Mouse (Mus musculus): ENCODE measurements at regions not wholly inside any gene's neighbourhood (a gene's known extent, or its start where the extent isn't known, plus 50 kb on each side); places are given as distances from the start of the nearest gene placed in this dataset.
"Not testable (repeated sequence)": the region's sequence is repeated elsewhere in the genome, so short reads cannot be mapped to it uniquely, and the experiment has no call there.

- peak; percentile 8 for DNase-seq
Observed at GRCm38 (mm10) chr1:95397188-95397587, 83.8 kb downstream of the Fam174a start.

DNA sequence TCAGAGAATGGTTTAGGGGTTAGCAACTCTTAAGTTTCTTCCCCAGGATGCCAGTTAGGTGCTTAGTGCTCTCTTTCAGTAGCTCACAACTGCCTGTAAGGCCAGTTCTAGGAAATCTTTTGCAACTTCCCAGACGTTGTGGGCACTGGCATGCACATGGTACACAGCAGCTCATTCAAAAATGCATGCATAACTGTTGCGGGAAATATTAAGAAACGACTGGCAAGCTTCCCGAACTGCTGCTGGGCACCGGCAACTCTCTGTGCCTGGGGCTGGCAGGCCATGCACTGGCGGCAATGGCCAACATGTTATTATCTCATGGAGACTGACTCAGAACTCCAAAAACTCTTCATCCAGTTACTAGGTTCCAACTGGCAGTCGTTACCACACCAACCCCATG, 86.3 kb downstream of the Fam174a start:
- no peak for DNase-seq

DNA sequence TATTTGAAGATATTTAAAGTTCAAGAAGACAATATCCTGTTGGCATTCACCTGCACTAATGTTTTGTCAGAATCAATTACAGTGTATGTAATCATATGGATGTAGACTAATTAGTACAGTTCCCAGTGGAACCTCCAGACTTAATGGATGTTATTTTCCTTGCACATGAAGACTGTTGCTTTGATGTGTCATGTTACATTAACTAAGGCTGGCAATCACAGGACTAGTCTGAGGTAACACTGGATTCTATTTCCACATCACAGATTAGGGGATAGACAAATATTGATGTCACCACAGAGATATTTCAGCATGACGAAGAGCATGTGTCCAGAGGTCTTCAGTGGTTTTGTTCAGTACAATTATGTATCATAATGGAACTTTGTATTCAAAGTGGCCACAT, 108.8 kb downstream of the Fam174a start:
- no peak for DNase-seq

DNA sequence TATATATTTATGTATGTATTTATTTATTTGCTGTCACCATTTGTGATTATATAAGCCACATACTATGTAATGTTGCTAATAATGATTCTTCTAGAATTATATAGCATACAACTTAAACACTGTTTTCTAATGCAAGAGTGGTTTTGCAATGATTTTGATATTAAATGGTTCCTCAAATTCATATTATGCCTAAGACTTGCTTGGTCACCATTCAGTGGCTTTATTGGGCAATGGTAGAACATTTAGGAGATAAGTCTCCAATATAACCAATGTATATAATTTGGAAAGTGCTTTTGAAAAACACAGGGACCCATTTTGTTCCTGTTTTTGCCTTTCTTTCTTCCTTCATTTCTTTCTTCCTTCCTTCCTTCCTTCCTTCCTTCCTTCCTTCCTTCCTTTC, 112.0 kb downstream of the Fam174a start:
- DNase-seq, result no peak

DNA sequence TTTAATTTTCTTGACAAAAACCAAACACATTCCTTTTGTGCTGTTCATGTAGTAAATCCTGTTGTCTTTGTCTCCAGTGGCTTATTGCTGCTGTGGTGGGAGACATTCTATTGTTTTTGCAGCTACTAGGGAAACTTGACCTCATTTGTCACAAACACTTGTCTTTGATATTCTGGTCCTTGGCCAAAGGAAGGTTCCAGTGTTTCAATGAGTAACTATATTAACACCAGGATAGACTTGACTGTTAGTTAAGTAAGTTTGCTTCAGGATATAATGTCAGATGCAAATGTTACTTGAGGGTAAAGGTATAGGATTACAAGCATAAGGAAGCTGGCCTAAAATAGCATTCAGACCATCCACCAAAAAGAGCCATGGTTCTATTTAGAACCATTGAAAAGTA, 123.7 kb downstream of the Fam174a start:
- no peak for DNase-seq

DNA sequence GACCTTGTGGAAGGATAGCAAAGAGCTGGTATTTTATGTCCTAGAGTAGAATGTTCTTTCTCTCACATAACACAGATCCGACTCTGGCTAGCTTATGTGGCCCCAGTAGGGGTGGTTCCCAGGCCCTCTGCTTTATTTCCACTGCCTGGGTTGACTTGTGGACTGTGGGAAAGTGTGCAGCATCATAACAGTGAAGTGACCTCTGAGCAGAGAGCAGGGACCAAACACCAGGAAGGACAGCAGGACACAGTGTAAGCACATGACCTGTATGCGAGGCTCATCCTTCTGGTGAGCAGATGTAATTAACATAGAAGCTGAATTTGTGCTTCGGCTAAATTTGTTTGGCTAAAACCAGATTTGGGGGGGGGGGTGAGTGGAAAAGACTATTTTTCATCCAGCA, 132.1 kb downstream of the Fam174a start:
- no peak for DNase-seq

GRCm38 (mm10) chr1:95448962-95449558, 135.6 kb downstream of the Fam174a start:
- no peak for DNase-seq

DNA sequence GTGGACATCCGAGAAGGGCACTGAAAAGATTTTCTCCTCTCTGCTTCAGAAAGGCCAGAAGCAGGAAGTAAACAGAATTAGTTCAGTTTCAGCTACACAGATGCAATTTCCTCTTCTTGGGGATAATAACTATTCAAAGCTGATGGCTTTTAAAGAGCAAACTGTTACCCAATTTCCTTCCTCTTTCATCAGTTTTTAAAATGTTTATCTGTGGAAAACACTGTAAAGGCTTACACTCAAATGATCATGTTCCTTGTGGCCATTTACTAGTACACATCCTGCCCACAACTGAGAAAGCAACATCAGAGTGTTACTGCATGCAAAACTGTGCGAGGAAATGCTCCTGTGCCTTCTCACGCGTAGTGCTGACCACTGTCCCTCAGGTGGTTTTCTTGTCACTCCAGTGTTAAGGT, 137.5 kb downstream of the Fam174a start:
- no peak for DNase-seq

DNA sequence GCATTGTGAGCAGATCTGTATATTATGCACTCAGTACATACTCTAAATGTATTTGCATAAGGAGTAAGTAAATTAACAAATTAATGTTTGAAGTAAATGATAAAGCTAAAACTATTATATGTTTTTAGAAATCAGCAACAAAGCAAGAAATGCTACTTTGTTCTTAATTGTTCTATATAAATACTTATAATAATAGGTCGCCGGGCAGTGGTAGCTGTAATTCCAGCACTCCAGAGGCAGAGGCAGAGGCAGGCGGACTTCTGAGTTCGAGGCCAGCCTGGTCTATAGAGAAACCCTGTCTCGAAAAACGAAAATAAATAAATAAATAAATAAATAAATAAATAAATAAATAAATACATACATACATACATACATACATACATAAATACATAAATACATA, 138.3 kb downstream of the Fam174a start:
- DNase-seq, result peak; percentile 36

DNA sequence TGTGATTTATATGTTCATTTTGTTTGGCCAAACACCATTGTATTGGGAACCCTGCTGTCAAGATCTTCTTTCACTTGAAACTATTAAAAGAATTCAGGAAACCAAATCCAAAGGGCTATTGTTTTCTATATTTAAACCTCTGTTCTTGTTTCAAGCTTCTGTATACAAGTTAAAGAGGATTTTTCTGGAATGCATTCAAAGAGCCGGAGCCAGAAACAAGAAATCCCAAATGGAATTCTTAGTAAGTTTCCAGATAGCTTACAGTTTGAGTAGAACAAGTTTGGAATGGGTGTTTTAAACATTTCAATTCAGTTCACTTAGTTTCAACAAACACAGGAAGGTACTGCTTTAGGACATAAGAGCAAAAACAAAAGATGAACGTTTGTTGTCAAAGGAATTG, 140.8 kb downstream of the Fam174a start:
- DNase-seq, result no peak

DNA sequence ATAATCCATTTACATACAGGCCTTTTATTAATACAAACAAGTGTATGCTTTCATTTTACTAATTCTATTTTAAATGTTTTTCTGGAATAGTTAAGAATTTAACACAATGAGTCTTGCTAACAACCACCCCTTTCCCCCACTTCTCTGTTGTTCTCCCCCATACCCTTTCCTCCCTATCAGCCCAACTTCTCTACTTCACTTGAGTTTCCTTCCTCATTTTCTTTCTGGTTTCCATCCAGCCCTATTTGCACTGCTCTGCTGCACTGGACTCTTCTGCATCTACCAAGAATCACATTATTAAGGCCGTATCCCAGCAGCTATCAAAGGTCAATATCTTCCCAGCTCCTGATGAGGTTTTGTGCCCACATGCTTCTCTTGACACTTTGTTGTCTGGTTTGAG, 145.9 kb downstream of the Fam174a start:
- DNase-seq, result no peak

DNA sequence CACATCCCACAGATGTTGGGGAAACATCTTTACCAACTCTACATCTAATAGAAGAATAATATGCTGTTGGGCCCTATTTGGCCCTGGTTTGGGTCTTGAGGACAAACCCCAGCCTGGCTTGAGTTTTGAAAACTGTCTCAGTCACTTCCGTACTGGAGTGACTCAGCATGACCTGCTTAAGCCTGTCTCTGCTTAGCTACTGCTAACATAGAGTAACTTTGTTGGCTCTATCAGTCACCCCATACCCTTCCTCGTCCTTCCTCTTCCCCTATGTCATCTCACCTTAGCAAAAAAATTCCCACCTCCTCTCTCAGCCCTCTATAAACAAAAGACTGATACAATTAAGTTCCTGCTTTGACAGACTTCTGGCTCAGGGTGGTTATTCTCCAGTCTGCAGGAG, 154.7 kb downstream of the Fam174a start:
- no peak for DNase-seq

DNA sequence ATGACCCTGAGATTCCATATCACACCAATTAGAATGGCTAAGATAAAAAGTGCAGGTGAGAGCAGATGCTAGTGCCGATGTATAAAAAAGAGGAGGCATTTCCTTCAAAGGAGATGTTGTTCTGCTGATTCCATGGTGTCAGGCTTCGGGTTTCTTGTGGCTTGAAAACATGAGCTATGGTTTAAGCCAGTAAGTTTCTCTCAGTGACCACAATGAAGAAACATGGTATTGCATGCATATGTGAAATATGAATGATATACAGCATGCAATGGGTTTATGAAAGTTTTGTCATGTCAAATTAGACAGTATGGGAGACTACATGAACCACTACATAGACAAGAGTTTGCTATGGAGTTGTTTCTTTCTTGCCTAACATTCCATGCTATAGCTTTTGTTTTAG, 155.3 kb downstream of the Fam174a start:
- DNase-seq, result no peak

GRCm38 (mm10) chr1:95470491-95470890, 157.1 kb downstream of the Fam174a start:
- DNase-seq, result no peak

GRCm38 (mm10) chr1:95493004-95493403, 174.4 kb downstream of the St8sia4 start:
- no peak for DNase-seq

- not testable (repeated sequence) for DNase-seq
Observed at GRCm38 (mm10) chr1:95500671-95501070, 166.7 kb downstream of the St8sia4 start.

- no peak for DNase-seq
Observed at GRCm38 (mm10) chr1:95508718-95509117, 158.7 kb downstream of the St8sia4 start.

DNA sequence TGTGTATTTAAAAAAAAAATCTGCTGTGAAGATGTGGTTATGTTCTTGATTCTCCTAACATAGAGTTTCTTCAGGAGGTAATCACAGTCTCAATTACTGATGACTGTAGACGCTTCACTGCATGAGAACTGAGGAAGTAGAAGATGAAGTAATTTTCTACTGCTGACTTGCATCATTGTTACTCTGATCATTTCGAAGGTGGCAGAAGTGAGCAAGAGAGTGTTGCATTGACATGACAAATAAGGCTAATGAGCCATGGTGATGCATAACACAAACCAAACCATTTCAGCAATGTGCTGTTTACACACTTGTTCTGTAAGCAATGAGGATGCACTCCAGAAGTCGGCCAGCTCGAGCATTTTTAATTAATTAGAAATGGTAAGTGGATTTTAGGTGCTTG, 138.6 kb downstream of the St8sia4 start:
- no peak for DNase-seq

DNA sequence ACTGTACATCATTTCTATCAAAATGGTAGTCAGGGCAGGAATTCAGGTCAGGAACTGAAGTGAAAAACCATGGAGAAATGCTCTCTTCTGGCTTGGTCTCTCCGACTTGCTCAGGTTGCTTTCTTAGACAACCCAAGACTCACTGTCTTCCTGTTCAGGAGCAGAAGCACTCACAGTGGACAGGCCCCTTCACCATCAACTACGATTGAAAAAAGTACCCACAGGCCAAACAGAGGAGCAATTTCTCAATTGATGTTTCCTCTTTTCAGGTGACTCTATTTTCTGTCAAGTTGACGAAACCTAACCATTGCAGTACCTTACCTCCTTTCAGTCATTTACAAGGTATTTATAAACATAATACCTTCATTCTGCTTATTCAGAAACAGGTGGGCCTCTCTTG, 136.4 kb downstream of the St8sia4 start:
- no peak for DNase-seq
